Mouse (Mus musculus) lung, adult 2 months (tissue): ENCODE data around the gene Cfap99.

Source experiments
- CTCF ChIP-seq: fragments of 200-500 bp; IDR thresholded peaks from 2 replicates; pipeline ENCODE4 v1.5.1; 2011; ENCODE audit warnings: mild to moderate bottlenecking, low read length, control low read depth; ENCODE audit not compliant: insufficient read depth
- POLR2A ChIP-seq: fragments of 200-500 bp; IDR thresholded peaks from 2 replicates; pipeline ENCODE4 v1.6.1; 2011; ENCODE audit warnings: low read depth, mild to moderate bottlenecking, control low read depth, low read length, borderline replicate concordance; ENCODE audit errors: extremely low read depth

- no peak for TF ChIP-seq CTCF
- no peak for TF ChIP-seq POLR2A
These were observed 13.6 kb upstream of the Cfap99 start for GRCm38 (mm10) chr5:34274676-34275293.
